Mouse (Mus musculus) thymus, adult 2 months (tissue): ENCODE measurements at regions not wholly inside any gene's neighbourhood (a gene's known extent, or its start where the extent isn't known, plus 50 kb on each side); places are given as distances from the start of the nearest gene placed in this dataset.

Source experiments
- CTCF ChIP-seq: fragments of 200-500 bp; IDR thresholded peaks from 2 replicates; pipeline ENCODE4 v1.5.1; 2012; ENCODE audit warnings: mild to moderate bottlenecking, control low read depth, low read length, moderate library complexity, borderline replicate concordance; ENCODE audit not compliant: control insufficient read depth, poor library complexity, insufficient read depth; ENCODE audit errors: extremely low read depth
- POLR2A ChIP-seq: fragments of 200-500 bp; IDR thresholded peaks from 2 replicates; pipeline ENCODE4 v1.6.1; 2012; ENCODE audit warnings: mild to moderate bottlenecking, low read length, control low read depth, moderate library complexity; ENCODE audit not compliant: control insufficient read depth, poor library complexity, insufficient read depth; ENCODE audit errors: extremely low read depth

DNA sequence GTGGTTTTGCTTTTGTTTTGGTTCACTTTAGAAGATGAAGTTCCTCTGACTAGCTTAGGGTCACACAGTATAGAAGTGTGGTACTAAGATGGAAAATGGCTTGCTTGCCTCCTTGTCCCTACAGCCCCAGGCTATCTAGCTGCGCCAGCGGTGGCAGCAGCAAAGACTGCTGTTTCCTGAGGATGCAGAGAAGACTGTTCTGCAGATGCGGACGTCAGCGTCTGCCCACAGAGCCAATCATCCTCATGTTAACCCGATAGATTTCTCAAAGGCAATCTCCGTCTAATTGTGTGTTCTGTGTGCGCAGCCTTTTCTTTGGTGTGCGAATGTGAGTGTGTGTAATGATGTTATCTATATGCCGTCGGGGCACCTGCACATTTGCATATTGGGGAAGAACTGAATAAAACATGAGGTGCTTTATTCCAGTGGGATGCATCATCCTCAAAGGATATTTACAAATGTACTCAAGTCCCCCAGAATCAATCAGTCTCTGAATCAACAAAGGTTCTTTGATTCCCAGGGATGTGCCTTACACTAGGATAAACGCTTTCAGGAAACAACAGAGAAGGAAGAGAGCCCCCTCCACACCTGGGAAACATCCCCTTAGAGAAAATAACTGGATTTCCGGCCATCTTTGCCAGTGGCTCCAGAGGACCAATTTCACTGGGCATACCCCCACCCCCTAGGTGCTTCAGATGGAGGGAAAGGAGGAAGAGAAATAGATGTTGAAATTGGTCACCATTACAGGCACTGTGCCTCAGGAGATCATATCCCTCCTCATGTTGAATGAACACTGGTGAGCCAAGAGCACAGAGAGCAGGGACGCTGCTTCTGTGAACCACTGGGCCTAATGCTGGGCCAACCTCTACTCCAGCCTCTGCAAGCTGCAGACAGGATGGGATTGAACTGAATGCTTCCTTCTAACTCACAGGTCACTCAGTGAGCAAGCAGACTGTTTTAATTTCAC, 409.7 kb upstream of the Plxna2 start:
- TF ChIP-seq CTCF (no peak), POLR2A (no peak)
